Mouse (Mus musculus) right cerebral cortex, adult 2 months (tissue): ENCODE measurements around the gene Plk1.

Experiments
- DNase-seq, 2 experiments: peaks; one replicate each; pipeline ENCODE4 v3.0.0; 2021 to 2022; ENCODE audit warnings: low spot score in 2 of 2

Plk1 gene

DNA sequence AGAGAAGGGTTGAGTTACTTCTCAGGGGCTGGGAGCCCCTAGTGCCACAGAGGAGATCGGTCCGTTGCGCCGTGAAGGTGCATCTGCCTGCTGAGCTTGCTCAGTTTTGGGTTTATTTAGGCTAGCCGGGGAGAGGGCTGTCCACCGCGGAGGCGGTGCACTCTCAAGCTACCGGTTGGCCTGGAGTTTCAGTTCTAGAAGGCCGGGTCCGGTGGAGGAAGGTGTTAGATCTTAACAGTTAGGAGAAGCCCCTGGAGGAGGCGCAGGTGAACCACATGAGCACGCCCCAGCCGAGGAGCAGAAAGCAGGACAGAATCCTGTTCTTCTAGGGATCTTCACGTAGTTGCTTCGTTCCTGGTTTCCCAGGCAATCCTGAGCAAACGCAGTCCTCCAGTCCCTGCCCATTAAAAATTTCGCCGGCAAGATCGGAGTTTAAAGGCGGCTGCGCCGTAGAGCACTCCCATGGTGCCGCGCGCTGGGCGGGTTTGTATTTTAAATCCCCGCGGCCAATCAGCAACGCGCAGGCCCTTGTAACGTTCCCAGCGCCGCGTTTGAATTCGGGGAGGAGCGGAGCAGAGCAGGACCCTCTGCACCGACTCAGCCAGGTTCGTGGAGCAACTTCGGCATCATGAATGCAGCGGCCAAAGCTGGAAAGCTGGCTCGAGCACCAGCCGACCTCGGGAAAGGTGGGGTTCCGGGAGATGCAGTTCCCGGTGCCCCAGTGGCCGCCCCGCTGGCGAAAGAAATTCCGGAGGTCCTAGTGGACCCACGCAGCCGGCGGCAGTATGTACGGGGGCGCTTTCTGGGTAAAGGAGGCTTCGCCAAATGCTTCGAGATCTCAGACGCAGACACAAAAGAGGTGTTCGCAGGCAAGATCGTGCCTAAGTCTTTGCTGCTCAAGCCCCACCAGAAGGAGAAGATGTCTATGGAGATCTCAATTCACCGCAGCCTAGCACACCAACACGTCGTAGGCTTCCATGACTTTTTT lies at the start of gene Plk1:
TSS of gene Plk1 (plus strand) at position 525 of the 988 bp plus-strand sequence.
- DNase-seq: peak; percentile 85 to 86

DNA sequence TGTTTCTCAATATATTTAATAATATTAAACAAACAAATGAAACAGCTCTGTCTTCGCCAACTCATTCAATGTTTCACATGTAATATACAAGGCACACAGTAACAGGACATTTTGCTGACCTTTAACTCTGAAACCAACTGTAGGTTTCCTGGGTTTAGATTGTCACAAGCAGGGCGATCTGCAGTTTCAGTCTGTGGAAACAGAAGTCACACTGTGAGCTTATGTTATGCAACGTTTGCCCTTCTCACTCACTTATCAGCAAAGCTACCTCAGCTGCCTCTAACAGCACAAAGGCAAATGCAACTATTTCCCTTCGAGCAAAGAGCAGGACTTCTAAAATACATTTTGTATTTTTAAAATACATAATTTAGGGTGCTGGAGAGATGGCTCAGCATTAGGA lies 35.7 kb upstream of the Plk1 start:
- no peak for DNase-seq

DNA sequence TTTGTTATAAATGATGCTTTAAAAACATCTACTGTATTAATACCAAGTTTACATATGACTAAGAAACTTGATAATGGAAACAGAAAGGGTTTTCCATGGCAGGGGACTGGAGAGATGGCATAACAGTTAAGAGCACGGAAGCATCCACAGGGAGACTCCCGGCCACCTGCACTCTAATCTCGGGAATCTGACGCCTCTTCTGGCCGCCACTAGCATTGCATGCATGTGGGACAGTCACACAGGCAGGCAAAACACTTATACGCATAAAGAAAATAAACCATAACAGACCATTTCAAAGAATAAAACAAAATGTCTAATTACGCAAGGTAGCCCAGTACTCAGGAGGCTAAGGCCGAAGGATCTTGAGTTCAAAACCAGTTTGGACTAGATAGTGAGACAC lies 33.6 kb upstream of the Plk1 start:
- DNase-seq: no peak

DNA sequence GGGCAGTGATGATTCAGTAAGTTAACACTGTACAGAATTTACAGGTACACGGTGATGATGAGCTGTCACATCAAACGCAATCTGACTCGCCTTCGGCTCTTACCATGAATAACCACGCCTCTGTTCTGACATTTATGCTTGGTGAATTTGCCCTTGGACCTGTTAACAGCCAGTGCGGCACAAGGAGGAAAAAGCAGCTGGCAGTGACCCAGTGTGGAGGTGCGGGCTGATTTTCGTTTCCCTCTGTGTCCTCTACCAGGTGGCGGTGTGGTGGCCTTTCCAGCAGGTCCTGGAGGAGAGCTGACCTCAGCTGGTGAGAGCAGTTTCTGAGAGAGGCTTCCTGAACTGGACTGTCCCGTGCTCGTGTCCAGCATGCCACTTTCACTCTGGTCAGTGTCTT lies 32.3 kb upstream of the Plk1 start:
- no peak for DNase-seq

DNA sequence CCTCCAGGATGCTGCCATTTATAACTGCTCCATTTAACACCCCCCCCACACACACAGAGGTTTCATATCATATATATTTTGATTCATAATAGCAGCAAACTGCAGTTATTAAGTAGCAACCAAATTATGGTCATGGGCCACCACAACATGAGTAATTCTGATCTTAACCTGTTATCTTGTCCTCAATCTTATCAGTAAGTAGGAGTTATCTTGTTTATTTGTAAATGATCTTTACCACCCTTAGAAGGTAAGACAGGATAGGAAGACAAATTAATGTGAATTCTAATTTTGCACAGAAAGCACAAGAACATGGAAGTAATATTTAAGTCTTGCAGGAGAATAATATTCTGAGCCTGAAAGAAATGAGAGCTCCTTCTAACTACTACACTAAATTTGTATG lies 27.4 kb upstream of the Plk1 start:
- DNase-seq: no peak

DNA sequence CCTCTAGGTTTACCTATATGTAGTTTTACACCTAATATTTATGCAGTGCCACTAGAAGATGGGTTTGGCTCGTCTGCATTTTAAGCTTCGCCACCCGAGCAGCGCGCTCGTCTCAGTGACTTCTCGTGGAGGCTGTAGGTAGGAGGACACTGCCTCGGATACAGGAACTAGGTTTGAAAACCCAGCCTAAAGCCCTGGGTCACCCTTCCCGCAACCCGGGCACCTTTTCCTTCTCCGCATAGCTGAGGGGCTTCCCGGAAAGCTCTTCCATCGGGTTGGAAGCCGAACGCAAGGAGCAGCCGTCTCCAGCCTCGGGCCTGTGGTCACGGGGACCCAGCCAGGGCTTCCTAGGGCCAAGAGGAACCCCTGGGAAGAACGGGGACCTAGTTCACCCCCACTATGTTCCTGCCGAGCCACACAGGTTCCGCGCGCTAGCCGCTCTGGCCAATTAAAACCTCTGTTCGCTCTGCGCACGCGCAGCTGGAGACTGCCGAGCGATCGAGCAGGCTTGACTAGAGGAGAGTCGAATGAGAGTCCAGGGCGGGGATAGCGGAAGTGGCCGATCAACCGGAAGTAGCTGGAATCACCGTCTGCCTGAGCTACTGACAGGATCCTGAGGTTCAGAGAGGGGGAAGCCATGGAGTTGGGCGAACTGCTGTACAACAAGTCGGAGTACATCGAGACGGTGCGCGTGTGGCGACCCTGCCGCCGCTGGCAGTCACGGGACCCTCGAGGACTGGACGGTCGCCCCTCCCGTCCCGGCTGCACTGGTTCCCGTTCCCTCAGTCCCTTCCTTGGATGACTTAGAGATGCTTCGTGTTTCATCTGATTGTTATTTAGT lies 26.5 kb upstream of the Plk1 start, which contains the start of the genes Palb2 and Dctn5:
TSS of gene Palb2 (minus strand) at position 489 of the 841 bp plus-strand sequence.
TSS of gene Dctn5 (plus strand) at position 545 of the 841 bp plus-strand sequence.
- peak; percentile 99 for DNase-seq

DNA sequence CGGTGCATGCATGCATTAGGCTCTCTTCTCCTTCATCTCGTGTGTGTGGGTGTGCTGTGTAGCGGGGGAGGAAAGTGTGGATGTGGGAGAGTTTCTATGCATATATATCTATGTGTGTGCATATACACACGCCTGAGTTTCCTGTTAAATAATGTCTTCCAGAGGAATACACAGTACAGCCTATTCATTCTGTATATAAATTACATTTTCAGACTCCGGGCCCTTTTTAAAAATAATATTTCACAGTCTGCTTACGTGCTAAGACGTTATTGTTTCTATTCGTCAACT lies 26.0 kb upstream of the Plk1 start:
- no peak for DNase-seq

DNA sequence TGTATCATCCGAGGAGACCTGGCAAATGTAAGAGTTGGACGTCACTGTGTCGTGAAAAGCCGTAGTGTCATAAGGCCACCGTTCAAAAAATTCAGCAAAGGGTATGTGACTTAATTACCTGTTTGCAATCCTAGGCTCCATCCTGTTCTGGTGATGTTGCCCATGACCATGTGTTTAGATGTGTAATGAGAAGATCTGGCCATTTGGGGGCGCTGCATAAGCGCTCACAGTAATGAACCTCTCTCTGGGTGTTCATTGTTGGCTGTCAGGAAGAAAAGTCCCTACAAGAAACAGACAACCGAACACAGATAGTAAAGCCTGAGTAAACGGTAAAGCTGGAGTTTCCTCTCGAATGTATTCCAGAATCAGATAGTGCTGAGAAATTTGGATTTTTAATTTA lies 24.2 kb upstream of the Plk1 start:
- no peak for DNase-seq

DNA sequence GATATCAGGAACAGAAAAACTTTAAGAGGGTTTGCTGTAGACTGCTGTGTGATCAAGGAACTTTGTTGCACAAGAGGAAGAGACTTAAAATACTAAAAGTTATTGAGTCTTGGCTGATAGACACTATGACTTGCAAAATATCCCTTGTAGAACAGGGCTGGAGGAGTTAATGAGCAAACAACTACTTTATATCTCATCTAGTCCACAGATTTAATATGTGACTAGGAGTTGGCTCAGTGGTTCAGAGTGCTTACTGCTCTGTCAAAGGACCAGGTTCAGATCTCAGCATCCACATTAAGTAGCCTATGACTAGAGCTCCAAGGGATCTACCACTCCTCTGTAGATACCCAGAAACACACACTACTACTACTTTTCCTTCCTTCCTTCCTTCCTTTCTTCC lies 22.2 kb upstream of the Plk1 start:
- no peak for DNase-seq

DNA sequence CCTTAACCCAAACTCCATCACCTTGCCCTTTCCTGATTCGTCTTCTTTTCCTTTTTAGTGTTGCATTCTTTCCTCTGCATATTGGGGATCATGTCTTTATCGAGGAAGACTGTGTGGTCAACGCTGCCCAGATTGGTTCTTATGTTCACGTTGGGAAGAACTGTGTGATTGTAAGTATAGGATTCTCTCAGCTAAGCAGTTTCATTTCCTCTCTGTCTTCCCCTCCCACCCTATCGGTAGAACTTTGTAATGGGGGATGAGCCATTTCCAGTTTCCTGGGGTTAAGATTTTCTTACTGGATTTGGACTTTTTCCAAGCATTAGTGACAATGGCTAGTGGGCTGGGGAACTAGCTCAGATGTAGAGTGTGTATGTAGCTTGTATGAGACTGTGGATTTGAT lies 21.0 kb upstream of the Plk1 start:
- DNase-seq: no peak

DNA sequence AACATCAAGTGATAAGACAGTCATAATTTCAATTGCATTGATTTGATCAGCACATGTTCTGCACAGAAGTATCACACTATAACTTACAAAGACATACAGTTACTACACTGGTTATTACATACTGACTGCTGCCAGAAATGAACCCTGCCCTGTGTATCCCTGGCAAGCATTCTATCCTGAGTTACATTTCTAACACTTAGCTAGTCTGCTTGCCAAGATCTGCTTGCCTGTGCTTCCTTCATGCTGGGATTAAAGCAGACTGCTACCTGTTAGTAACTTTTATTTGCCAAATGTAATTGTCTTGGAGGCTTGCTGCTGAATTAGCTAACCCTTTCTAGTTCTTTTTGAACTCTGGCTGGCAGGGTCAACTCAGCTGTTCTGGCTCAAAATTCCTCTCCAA lies 18.2 kb upstream of the Plk1 start:
- DNase-seq: no peak

DNA sequence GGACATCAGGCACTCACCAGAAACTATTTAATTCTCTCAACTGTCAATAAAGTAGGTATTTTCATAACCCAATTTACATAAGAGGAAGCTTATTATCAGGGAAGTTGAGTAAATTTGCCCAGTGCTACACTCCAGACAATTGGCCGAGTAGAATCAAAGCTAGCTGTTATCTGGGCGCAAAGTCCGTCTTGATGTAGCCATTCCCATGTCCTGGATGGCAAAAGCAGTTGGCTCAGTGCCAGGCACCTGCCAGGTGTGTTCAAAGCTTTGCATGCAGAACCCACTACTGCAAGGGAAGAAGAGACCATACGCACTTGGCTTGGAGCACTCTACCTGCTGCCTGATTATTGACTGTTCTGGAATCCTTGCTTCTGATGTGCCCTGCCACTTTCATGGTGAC lies 6.8 kb upstream of the Plk1 start:
- DNase-seq: no peak

DNA sequence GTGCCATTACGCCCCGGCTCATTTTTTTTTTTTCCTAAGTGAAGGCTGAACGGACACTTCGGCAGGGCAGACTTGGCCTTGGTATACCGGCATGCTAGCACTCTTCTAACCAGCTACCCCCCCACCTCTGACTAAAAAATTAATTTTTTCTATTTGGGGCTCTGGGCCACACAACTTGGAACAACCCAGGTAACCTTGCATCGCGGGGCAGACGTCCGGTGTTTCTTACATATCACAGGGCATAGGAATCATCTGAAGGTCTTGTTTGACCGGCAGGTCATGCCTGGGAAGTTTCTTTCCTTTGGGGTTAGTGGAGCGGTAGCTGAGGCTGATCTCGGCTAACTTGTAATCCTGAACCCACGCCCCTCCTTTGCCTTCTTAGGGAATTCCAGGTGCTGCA lies 751 bp upstream of the Plk1 start:
- no peak for DNase-seq

DNA sequence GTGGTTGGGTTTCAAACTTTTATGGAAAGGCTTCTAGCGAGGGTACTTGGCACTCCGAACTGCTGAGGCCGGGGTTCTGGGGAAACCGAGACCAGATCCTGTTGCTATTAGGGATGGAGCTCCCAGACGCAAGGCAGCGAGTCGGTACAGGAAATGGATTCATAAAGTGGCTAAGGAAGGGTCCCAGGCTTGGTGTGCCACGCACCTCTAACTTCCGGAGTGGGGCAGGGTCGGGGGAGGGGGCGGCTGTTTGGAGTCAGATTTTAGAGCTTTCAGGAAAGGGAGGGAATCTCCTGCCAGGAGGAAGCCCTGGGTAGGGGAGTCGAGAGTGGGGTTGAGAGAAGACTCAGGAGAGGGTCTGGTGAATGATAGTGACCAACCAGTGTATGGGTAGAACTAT lies 798 bp downstream of the Plk1 start:
- DNase-seq: no peak

DNA sequence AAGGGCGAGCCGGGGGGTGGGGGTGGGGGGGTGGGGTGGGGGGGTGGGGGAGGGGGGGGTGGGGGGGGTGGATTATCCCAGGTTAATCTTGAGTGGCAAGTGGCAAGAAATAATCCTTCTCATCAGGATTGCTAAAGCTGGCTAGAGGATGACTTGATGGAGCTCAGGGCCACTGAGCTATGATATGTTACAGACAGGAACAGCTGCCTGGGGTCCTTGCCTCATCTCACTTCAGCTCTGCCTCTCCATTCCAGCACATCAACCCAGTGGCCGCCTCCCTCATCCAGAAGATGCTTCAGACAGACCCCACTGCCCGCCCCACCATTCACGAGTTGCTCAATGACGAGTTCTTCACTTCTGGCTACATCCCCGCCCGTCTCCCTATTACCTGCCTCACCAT lies 4.5 kb downstream of the Plk1 start:
- no peak for DNase-seq

DNA sequence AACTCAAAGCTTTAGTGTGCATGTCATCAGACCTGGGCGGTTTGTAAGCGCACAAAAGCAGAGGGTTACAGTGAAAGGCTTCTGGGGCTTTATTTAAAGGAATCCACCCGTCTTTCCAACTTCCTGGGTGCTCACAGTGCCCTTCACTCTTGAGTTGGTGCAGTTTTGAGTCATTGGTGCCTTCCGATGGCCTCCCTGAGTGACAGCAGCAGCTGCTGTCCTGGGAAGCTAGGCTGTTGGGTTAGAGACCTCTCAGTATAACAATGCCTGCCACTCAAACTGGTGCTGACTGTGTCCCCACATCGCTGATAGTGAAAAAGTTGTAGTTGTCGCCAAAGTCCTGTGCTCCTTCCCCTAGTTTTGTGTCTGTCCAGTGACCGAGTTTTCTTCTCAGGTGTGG lies 8.0 kb downstream of the Plk1 start:
- DNase-seq: no peak

DNA sequence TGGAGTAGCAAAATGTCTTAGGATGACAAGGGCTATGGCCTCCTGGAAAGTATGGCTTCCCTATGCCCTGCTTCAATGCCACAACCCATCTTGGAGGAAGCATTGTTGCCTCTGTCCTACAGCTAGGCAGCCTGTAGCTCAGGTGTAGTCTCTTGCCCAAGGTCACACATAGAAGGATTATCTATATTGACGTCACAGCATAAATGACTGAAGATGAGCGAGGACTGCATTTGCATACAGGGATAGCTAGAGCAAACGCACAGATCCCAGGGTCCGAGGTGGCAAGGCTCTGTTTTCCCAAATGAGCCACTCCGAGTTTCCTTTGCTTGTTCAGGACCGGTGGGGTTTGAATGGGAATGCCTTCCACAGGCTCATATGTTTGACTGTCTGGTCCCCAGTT lies 11.5 kb downstream of the Plk1 start:
- no peak for DNase-seq

DNA sequence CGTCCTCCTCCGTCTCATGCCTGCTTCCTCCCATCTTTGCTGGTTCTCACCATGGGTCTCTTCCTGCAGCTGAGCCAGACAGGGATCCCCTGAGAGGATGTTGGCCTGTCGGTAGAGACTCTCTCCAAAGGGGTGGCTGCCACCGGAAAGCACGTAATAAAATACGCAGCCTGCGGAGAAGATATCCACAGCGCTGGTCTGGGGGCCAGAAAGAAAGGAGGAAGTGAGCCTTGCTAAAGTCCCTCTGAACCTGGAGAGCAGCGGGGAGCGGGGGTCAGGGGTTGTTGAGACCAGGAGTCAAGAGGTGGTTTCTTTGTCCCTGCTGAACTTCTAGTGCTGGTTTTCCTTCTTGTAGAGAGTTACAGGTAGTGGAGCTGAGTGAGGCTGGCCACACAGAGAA lies 12.4 kb downstream of the Plk1 start:
- DNase-seq: no peak

DNA sequence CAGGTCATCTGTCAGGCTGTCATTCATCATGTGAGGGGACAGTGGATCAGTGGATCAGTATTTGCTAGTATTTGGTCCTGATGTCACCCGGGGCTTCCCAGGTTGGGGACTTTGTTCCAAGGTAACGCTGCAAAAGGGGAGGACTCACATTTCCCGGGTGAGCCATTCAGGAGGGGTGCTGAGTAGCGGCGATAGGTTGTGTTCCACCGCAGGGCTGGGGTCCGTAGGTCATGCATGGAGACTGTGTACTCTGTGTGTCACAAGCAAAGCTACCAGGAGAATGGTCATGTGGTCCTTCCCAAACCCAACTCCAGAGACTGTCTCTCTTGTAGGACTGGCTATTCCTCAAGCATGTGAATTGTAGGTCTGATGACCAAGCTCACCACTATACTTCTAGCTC lies 21.5 kb downstream of the Plk1 start:
- DNase-seq: no peak

DNA sequence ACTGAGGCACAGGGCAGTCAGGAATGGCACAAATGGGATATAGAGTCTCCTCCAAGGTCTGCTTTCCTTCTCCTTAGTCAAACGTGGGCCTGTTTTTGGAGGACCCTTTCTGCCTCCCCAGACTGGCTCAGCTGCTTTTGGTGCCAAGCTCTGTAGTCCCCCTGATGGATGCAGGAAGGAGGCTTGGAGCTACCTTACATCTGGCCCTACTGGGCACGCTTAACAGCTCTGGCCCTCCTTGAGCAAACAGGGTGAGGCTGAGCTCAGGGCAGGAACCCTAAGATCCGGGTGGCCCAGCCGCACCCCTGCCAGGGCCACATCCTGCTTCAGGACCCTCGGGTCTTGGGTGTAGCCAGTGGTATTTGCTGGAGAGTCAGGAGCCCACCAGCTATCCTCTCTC lies 25.3 kb downstream of the Plk1 start:
- no peak for DNase-seq

DNA sequence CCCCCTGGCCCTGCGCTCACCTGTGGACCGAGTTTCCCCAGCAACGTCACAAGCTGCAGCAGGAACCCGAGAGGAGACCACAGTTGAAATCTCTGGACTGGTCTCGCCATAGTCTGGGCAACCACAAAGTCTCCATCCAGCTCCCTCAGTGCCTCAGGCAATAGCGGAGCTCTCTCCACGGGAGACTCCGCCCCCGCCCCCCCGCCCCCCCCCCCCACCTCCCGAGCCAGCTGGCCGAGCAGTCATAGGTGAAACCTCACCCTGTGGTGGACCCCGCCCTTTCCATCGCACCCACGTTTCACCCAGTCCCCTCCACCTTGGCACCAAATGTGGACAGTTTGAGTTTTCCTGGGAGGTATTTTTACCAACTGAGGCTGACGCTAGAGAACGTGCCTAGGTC lies 26.8 kb downstream of the Plk1 start, which contains the start of gene Ern2:
TSS of gene Ern2 (minus strand) at position 165 of the 400 bp plus-strand sequence.
- no peak for DNase-seq

DNA sequence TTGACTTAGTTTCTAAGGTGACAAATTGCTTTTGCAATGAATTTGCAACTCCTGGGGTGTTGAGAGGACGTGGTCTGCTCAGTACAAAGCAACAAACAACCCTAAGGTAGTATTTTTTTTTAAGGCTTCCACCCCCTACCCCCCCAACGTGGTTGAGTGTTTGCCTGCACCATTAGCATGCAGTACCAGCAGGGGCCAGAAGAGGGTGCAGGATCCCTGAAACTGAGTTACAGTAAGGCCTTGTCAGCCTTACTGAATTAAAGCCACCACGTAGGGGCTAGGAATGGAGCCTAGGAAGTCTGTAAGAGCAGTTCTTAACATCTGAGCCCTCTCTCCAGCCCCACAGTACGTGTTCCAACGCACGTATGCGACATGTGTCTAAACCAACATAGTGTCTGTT lies 30.2 kb downstream of the Plk1 start:
- DNase-seq: peak; percentile 26 to 30

DNA sequence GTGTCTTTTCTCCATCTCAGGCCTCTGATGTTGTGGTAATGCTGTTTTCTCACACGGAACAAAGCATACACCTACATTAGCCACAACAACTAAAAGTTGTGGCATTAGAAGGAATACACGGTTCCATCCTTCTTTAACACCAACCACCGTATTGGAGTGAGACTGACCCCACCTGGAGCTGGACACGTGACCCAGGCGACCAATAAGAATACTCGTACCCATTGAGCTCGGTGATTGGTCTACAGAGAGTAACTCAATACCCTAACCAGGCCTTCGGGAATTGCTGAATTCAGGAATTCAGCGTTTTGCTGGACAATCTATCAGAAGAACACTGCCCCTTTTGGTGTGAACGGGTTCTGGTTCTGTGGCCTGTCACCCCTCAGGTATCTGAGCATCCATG lies 31.9 kb downstream of the Plk1 start:
- no peak for DNase-seq
